Mouse (Mus musculus): ENCODE results near the gene Slc5a7.
A peak's percentile ranks its signal among the peaks of the same experiment; 100 is the strongest.

Slc5a7 gene

GRCm38 (mm10) chr17:54298934-54299333 lies at the start of gene Slc5a7:
TSS of gene Slc5a7 (minus strand) at chr17:54299034.
- no peak for DNase-seq (ENCODE audit: extremely low read depth, insufficient read length, low spot score)

- no peak for DNase-seq (ENCODE audit: extremely low read depth, insufficient read length, low spot score)
Measured at GRCm38 (mm10) chr17:54347672-54348071, 48.8 kb upstream of the Slc5a7 start.

- DNase-seq (ENCODE audit: extremely low read depth, insufficient read length, low spot score) = no peak
Measured at GRCm38 (mm10) chr17:54343395-54343794, 44.6 kb upstream of the Slc5a7 start.

GRCm38 (mm10) chr17:54298232-54298924 lies 456 bp downstream of the Slc5a7 start:
- DNase-seq (ENCODE audit: extremely low read depth, insufficient read length, low spot score) = peak; percentile 6

GRCm38 (mm10) chr17:54250783-54251182 lies 48.1 kb downstream of the Slc5a7 start:
- no peak for DNase-seq (ENCODE audit: extremely low read depth, insufficient read length, low spot score)

GRCm38 (mm10) chr17:54243650-54244300 lies 55.1 kb downstream of the Slc5a7 start:
- no peak for DNase-seq (ENCODE audit: extremely low read depth, insufficient read length, low spot score)

- peak; percentile 3 for DNase-seq (ENCODE audit: extremely low read depth, insufficient read length, low spot score)
Measured at GRCm38 (mm10) chr17:54239435-54239834, 59.4 kb downstream of the Slc5a7 start.

All from 3134 (cell line).